Mouse (Mus musculus) embryonic facial prominence, embryonic 11.5 days (tissue): ENCODE results near the gene Plxnb1. TPM values are rescaled to one million over a fixed set of nuclear protein-coding genes. Genes with fewer than 3 reads are reported as not detected.

ENCODE experiments used
- ATAC-seq: fragments of 200-750 bp; cut with Nextera tagmentation; replicated peaks from 2 replicates; pipeline ENCODE4 v1.8.0; 2017; ENCODE audit warnings: low read depth; ENCODE audit not compliant: insufficient number of reproducible peaks, low FRiP score, low TSS enrichment
- DNase-seq: peaks from one replicate; pipeline ENCODE4 v3.0.0-alpha.2; 2015; ENCODE audit warnings: low spot score
- H3K27ac ChIP-seq: fragments of 300-500 bp; sonication (generic); replicated peaks from 2 replicates; pipeline ENCODE4 v1.5.1; 2014; ENCODE audit warnings: mild to moderate bottlenecking, low read depth, low read length, control low read depth
- H3K27me3 ChIP-seq: fragments of 300-500 bp; sonication (generic); 2 replicates; pipeline ENCODE4 v1.6.1; 2014; ENCODE audit warnings: mild to moderate bottlenecking, low read length, moderate library complexity, mixed read lengths; ENCODE audit not compliant: control insufficient read depth, insufficient read depth
- H3K36me3 ChIP-seq: fragments of 300-500 bp; sonication (generic); replicated peaks from 2 replicates; pipeline ENCODE4 v1.6.1; 2014; ENCODE audit warnings: low read depth, mild to moderate bottlenecking, low read length, moderate library complexity, mixed read lengths; ENCODE audit not compliant: control insufficient read depth, insufficient read depth
- H3K4me1 ChIP-seq: fragments of 300-500 bp; sonication (generic); 2 replicates; pipeline ENCODE4 v1.6.1; 2014; ENCODE audit warnings: low read length, mixed read lengths; ENCODE audit not compliant: control insufficient read depth, insufficient read depth
- H3K4me2 ChIP-seq: fragments of 300-500 bp; sonication (generic); 2 replicates; pipeline ENCODE4 v1.6.1; 2014; ENCODE audit warnings: low read depth, mild to moderate bottlenecking, control low read depth, low read length, moderate library complexity
- H3K4me3 ChIP-seq: fragments of 300-500 bp; sonication (generic); 2 replicates; pipeline ENCODE4 v1.5.1; 2014; ENCODE audit warnings: low read depth, low read length, control low read depth
- H3K9ac ChIP-seq: fragments of 300-500 bp; sonication (generic); replicated peaks from 2 replicates; pipeline ENCODE4 v1.6.1; 2014; ENCODE audit warnings: mild to moderate bottlenecking, control low read depth, low read length
- H3K9me3 ChIP-seq: fragments of 300-500 bp; sonication (generic); replicated peaks from 2 replicates; pipeline ENCODE4 v1.6.1; 2016; ENCODE audit warnings: mild to moderate bottlenecking, low read length, inconsistent platforms, mixed read lengths; ENCODE audit not compliant: control insufficient read depth
- WGBS: fragments of 180-500 bp; shearing (Covaris S2); extraction: QIAGEN DNeasy Blood & Tissue Kit; methylation state at CpG from one replicate; pipeline ENCODE4 v1.1.7; 2014; 5-methylcytosine and 5-hydroxymethylcytosine counted together
- polyA plus RNA-seq: library from polyadenylated mRNA; unstranded; fragments of >200 nt; fragmentation: Nextera tagmentation; extraction: Ambion mirVana; gene quantifications from 2 replicates; pipeline ENCODE4 v1.2.1, GENCODE M21; 2014

Gene Plxnb1
- polyA plus RNA-seq, 1 experiment from 2014 or later, result 9.6 TPM

GRCm38 (mm10) chr9:109119571-109119970 lies 24.4 kb downstream of the Plxnb1 start:
- Histone ChIP-seq H3K27ac (no peak overlapping the region), H3K27me3 (no peaks in the 10 kb centered on the region), H3K36me3 (peaks cover 17% of the 10 kb centered on the region), H3K4me2 (no peak overlapping the region), H3K9me3 (no peaks in the 10 kb centered on the region), H3K9ac (no peak overlapping the region), H3K4me3 (no peak overlapping the region), H3K4me1 (no peaks in the 10 kb centered on the region)
- WGBS, result 92% methylated on average over 9 of the region's 9 CpGs
- DNase-seq, result no peak
- no peak for ATAC-seq

GRCm38 (mm10) chr9:109120956-109121355 lies 25.8 kb downstream of the Plxnb1 start:
- no peak overlapping the region for H3K27ac ChIP-seq
- no peaks in the 10 kb centered on the region for H3K9me3 ChIP-seq
- ATAC-seq, result no peak
- H3K9ac ChIP-seq, result no peak overlapping the region
- no peak overlapping the region for H3K4me2 ChIP-seq
- H3K4me3 ChIP-seq, result no peak overlapping the region
- DNase-seq, result no peak
- no peaks in the 10 kb centered on the region for H3K27me3 ChIP-seq
- 88% methylated on average over 6 of the region's 6 CpGs for WGBS
- H3K36me3 ChIP-seq, result peaks cover 12% of the 10 kb centered on the region
- H3K4me1 ChIP-seq, result no peaks in the 10 kb centered on the region

- WGBS, result 45% methylated on average over 2 of the region's 2 CpGs
- Histone ChIP-seq H3K9me3 (no peaks in the 10 kb centered on the region), H3K36me3 (peaks cover 4% of the 10 kb centered on the region; the same call in 1 of the 2 replicates), H3K4me1 (no peaks in the 10 kb centered on the region), H3K9ac (no peak overlapping the region), H3K4me3 (no peak overlapping the region), H3K27me3 (no peaks in the 10 kb centered on the region), H3K4me2 (no peak overlapping the region), H3K27ac (no peak overlapping the region)
- no peak for ATAC-seq
- peak; percentile 62 for DNase-seq
These were observed 27.4 kb downstream of the Plxnb1 start for GRCm38 (mm10) chr9:109122553-109123085.

DNA sequence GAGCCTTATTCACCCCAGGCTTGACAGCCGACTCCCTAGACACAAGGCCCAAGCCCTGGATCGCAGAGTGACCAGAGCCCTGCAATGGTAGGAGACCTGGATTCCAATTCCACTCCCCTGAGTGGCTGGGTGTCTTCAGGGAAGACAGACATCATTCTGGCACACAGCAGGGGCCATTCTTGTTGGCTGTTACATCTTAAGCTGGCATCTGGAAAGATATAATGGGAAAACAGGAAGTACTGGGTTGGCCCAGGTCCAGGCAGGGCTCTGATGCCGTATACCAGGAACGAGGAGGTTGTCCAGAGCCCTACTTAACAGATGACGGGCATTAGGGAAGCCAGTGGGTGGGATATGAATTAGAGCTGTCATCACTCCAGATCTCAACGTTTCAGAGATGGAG lies 28.1 kb downstream of the Plxnb1 start:
- no peak overlapping the region for H3K4me3 ChIP-seq
- no peak for DNase-seq
- no peaks in the 10 kb centered on the region for H3K4me1 ChIP-seq
- H3K36me3 ChIP-seq, result no peaks in the 10 kb centered on the region
- H3K27ac ChIP-seq, result no peak overlapping the region
- no peak overlapping the region for H3K4me2 ChIP-seq
- WGBS, result 60% methylated on average over 6 of the region's 6 CpGs
- H3K27me3 ChIP-seq, result no peaks in the 10 kb centered on the region
- 0 out of 2 replicates have a peak, but pooled peaks have one; percentile 10 for ATAC-seq
- no peaks in the 10 kb centered on the region for H3K9me3 ChIP-seq
- H3K9ac ChIP-seq, result no peak overlapping the region

DNA sequence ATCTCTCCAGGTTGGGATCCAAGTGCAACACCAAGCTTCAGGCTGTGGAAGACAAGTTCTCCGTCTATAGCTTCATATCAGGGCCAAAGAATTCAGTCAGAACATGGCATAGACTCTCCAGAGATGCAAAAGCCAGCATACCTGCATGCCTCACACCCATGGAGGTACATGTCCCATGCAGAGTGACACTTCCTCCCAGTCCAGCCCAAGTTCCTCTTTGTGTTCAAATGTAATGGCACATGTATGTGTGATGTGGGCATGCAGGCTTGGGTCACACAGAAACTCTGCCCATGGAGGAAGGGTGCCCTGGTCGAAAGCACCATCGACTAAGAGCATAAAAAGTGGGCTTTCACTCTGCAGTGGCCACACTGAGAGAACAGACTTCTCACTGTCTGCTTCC lies 29.0 kb downstream of the Plxnb1 start:
- H3K4me3 ChIP-seq, result no peak overlapping the region
- no peaks in the 10 kb centered on the region for H3K4me1 ChIP-seq
- DNase-seq (no peak), ATAC-seq (no peak)
- H3K27ac ChIP-seq, result no peak overlapping the region
- H3K9ac ChIP-seq, result no peak overlapping the region
- no peaks in the 10 kb centered on the region for H3K27me3 ChIP-seq
- H3K4me2 ChIP-seq, result no peak overlapping the region
- WGBS, result 87% methylated on average over 3 of the region's 3 CpGs
- H3K36me3 ChIP-seq, result no peaks in the 10 kb centered on the region
- H3K9me3 ChIP-seq, result no peaks in the 10 kb centered on the region

GRCm38 (mm10) chr9:109125043-109125442 lies 29.9 kb downstream of the Plxnb1 start:
- no peak for DNase-seq
- no peaks in the 10 kb centered on the region for H3K9me3 ChIP-seq
- H3K4me3 ChIP-seq, result no peak overlapping the region
- ATAC-seq, result no peak
- no peaks in the 10 kb centered on the region for H3K36me3 ChIP-seq
- H3K27ac ChIP-seq, result no peak overlapping the region
- no peaks in the 10 kb centered on the region for H3K27me3 ChIP-seq
- H3K4me2 ChIP-seq, result no peak overlapping the region
- H3K4me1 ChIP-seq, result no peaks in the 10 kb centered on the region
- 68% methylated on average over 2 of the region's 2 CpGs for WGBS
- no peak overlapping the region for H3K9ac ChIP-seq

DNA sequence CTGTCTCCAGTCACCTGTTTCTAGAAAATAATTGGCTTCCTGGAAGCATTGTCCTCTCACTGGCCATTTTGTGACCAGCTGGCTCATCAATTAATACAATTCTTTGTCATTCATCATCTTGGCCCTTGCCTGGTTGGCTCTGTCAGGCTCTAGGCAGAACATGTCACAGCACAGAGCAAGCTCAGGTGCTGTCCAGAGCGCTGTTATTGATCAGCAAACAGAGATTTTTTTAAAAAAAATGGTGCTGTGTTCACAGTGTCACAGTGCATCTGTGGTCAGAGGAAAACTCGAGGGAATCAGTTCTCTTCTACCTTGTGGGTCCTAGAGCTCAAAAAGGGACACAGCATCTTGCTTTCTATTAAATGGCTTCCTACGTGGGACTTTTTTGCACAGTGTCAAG lies 30.3 kb downstream of the Plxnb1 start:
- ATAC-seq, result no peak
- WGBS, result 71% methylated on average over 3 of the region's 3 CpGs
- no peak overlapping the region for H3K27ac ChIP-seq
- no peak overlapping the region for H3K9ac ChIP-seq
- no peak overlapping the region for H3K4me3 ChIP-seq
- DNase-seq, result no peak
- no peaks in the 10 kb centered on the region for H3K27me3 ChIP-seq
- H3K4me1 ChIP-seq, result no peaks in the 10 kb centered on the region
- no peaks in the 10 kb centered on the region for H3K36me3 ChIP-seq
- H3K4me2 ChIP-seq, result no peak overlapping the region
- H3K9me3 ChIP-seq, result no peaks in the 10 kb centered on the region

DNA sequence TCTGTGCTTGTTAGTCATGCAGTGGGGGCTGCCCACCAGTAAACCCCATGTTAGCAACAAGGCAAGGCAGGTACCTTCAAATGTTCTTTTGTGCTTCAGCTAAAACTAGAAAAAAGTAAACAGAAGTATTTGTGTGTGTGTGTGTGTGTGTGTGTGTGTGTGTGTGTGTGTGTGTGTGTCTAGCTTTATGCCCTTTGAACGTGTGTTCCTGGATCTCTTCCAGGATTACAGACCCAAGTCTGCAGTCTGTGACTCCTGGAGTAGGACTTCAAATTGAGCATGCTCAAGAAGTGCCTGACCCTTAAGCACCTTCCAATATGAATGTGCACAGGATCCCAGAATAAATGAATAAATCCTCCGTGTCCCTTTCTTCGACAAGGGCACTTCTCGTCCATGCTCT lies 31.9 kb downstream of the Plxnb1 start:
- Histone ChIP-seq H3K9ac (no peak overlapping the region), H3K4me1 (no peaks in the 10 kb centered on the region), H3K27ac (no peak overlapping the region), H3K9me3 (no peaks in the 10 kb centered on the region), H3K36me3 (no peaks in the 10 kb centered on the region), H3K4me2 (no peak overlapping the region), H3K27me3 (no peaks in the 10 kb centered on the region), H3K4me3 (no peak overlapping the region)
- DNase-seq, result no peak
- no peak for ATAC-seq
- 86% methylated on average over 4 of the region's 4 CpGs for WGBS
